Mouse (Mus musculus) lung, postnatal 0 days (tissue): ENCODE data around the gene Crispld2.

Experiments used
- CTCF ChIP-seq: IDR thresholded peaks from 2 replicates; pipeline ENCODE4 v1.5.1; 2016; ENCODE audit warnings: antibody characterized with exemption, mild to moderate bottlenecking
- EP300 ChIP-seq: IDR thresholded peaks from 2 replicates; pipeline ENCODE4 v1.6.1; 2016; ENCODE audit warnings: antibody characterized with exemption, mild to moderate bottlenecking, control low read depth

GRCm38 (mm10) chr8:120051908-120052307 is 59.7 kb downstream of the Crispld2 start:
- no peak for TF ChIP-seq EP300
- no peak for TF ChIP-seq CTCF
